Mouse (Mus musculus) cerebellum, adult 2 months (tissue): ENCODE measurements around the gene Nfs1.
A peak's percentile ranks its signal among the peaks of the same experiment; 100 is the strongest.

Experiments
- CTCF ChIP-seq: fragments of 200-500 bp; IDR thresholded peaks from 2 replicates; pipeline ENCODE4 v1.5.1; 2011; ENCODE audit warnings: low read depth, mild to moderate bottlenecking, control low read depth, low read length, moderate library complexity, borderline replicate concordance; ENCODE audit not compliant: insufficient read depth
- POLR2A ChIP-seq: fragments of 200-500 bp; IDR thresholded peaks from 2 replicates; pipeline ENCODE4 v1.6.1; 2011; ENCODE audit warnings: low read length, control low read depth, borderline replicate concordance; ENCODE audit not compliant: insufficient read depth

- TF ChIP-seq CTCF (no peak), POLR2A (0 out of 2 replicates have a peak, but pooled peaks have one; percentile 16)
Measured at GRCm38 (mm10) chr2:156179046-156179795, 35.2 kb upstream of the Nfs1 start.
